14 mouse cellular contexts compared by ENCODE assay signal in the genomic region with DNA sequence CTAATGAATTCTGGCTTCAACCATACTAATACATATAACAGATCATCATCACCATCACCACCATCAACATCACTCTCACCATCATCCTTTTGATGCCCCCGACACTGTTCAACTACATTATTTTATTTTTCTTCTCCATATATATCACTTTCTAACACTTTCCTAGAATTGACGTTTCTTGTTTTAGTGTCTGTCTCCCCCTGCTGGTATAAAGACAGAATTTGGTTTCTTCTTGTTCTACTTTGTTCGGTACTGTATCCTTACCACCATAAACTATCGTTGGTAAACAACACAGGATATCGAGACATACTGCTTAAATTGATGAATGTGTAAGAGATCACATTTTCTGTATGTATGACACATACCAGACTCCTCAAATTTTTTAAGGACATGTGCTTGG.
DNase-seq lines count a peak whose midpoint lies in the region; ATAC-seq and TF ChIP-seq lines count a peak whose summit lies in the region.
"Had no signal": no experiment of that assay in that cellular context is flagged by ENCODE, and none has a peak within 500 bp of the region (broad histone marks: within the 10 kb centered on the region; RNA-seq: fewer than 3 reads in every experiment).

No protein-coding gene starts in this region.

- no peak for TF ChIP-seq EP300 in stomach, postnatal 0 days (optimal IDR thresholded peaks at IDR 0.05)

- 47% methylated on average over 5 of the region's 5 CpGs for WGBS in hindbrain, postnatal 0 days
- 51% methylated on average over 5 of the region's 5 CpGs for WGBS in hindbrain, embryonic 12.5 days
- WGBS in midbrain, embryonic 16.5 days = 49% methylated on average over 5 of the region's 5 CpGs
- 63% methylated on average over 5 of the region's 5 CpGs for WGBS in midbrain, embryonic 10.5 days
- whole genome bisulfite sequencing in stomach, postnatal 0 days = 35% methylated on average over 5 of the region's 5 CpGs

- H3K4me3 ChIP-seq in hindbrain, postnatal 0 days (ENCODE audit: low read length) = no peak overlapping the region
- H3K4me3 ChIP-seq in hindbrain, embryonic 12.5 days = no peak overlapping the region
- H3K4me3 ChIP-seq in midbrain, embryonic 16.5 days (ENCODE audit: low read depth, low read length) = no peak overlapping the region
- no peak overlapping the region for H3K4me3 ChIP-seq in midbrain, embryonic 10.5 days
- H3K4me3 ChIP-seq in stomach, postnatal 0 days (ENCODE audit: low read depth, low read length) = no peak overlapping the region
- H3K4me3 ChIP-seq: heart, embryonic 13.5 days; liver, embryonic 13.5 days; myocyte had no signal

- DNase-seq in hindbrain, postnatal 0 days (ENCODE audit: low spot score) = peak; percentile 57
- no peak for DNase-seq in midbrain, embryonic 10.5 days (ENCODE audit: low spot score)
- peak; percentile 19 for DNase-seq in embryo, embryonic 10.5 days (ENCODE audit: low spot score)
- DNase-seq in stomach, postnatal 0 days (ENCODE audit: low spot score) = no peak
- no peak for DNase-seq in right cerebral cortex, postnatal 36 days (ENCODE audit: low spot score in 2 of 2)
- DNase-seq: cerebellum, adult 11 months; kidney, postnatal 4 days; liver, embryonic 13.5 days; thymus, postnatal 14 days had no signal

- no peaks in the 10 kb centered on the region for H3K27me3 ChIP-seq in hindbrain, postnatal 0 days (ENCODE audit: insufficient read depth, low read length)
- H3K27me3 ChIP-seq in hindbrain, embryonic 12.5 days = no peaks in the 10 kb centered on the region
- H3K27me3 ChIP-seq in midbrain, embryonic 16.5 days (ENCODE audit: control insufficient read depth, insufficient read depth, low read depth, low read length) = no peaks in the 10 kb centered on the region
- no peaks in the 10 kb centered on the region for H3K27me3 ChIP-seq in midbrain, embryonic 10.5 days (ENCODE audit: low read depth, poor library complexity, severe bottlenecking)
- H3K27me3 ChIP-seq in stomach, postnatal 0 days (ENCODE audit: control insufficient read depth, insufficient read depth, low read length) = no peaks in the 10 kb centered on the region
- H3K27me3 ChIP-seq: heart, embryonic 13.5 days; liver, embryonic 13.5 days had no signal

- H3K36me3 ChIP-seq in hindbrain, postnatal 0 days (ENCODE audit: insufficient read depth, low read length) = no peaks in the 10 kb centered on the region
- no peaks in the 10 kb centered on the region for H3K36me3 ChIP-seq in hindbrain, embryonic 12.5 days
- H3K36me3 ChIP-seq in midbrain, embryonic 16.5 days (ENCODE audit: control insufficient read depth, insufficient read depth, low read length) = no peaks in the 10 kb centered on the region
- no peaks in the 10 kb centered on the region for H3K36me3 ChIP-seq in midbrain, embryonic 10.5 days
- H3K36me3 ChIP-seq in stomach, postnatal 0 days (ENCODE audit: control insufficient read depth, insufficient read depth, low read length) = no peaks in the 10 kb centered on the region
- H3K36me3 ChIP-seq: heart, embryonic 13.5 days; liver, embryonic 13.5 days had no signal

- no peak overlapping the region for H3K4me2 ChIP-seq in hindbrain, postnatal 0 days (ENCODE audit: low read depth, low read length)
- no peak overlapping the region for H3K4me2 ChIP-seq in hindbrain, embryonic 12.5 days (replicated peaks)
- no peak overlapping the region for H3K4me2 ChIP-seq in midbrain, embryonic 16.5 days (ENCODE audit: low read length)
- no peak overlapping the region for H3K4me2 ChIP-seq in stomach, postnatal 0 days (replicated peaks; ENCODE audit: low read depth)
- H3K4me2 ChIP-seq: heart, embryonic 13.5 days; liver, embryonic 13.5 days had no signal

- H3K4me1 ChIP-seq in hindbrain, postnatal 0 days (ENCODE audit: insufficient read depth, low read length) = no peaks in the 10 kb centered on the region
- H3K4me1 ChIP-seq in hindbrain, embryonic 12.5 days = no peaks in the 10 kb centered on the region
- H3K4me1 ChIP-seq in midbrain, embryonic 16.5 days (ENCODE audit: control insufficient read depth, insufficient read depth, low read length) = no peaks in the 10 kb centered on the region
- no peaks in the 10 kb centered on the region for H3K4me1 ChIP-seq in midbrain, embryonic 10.5 days
- no peaks in the 10 kb centered on the region for H3K4me1 ChIP-seq in stomach, postnatal 0 days (replicated peaks; ENCODE audit: control insufficient read depth, insufficient read depth)
- H3K4me1 ChIP-seq: heart, embryonic 13.5 days; liver, embryonic 13.5 days had no signal

- TF ChIP-seq CTCF in hindbrain, postnatal 0 days (IDR thresholded peaks at IDR 0.05; ENCODE audit: low read depth) = peak; percentile 70
- peak; percentile 74 for TF ChIP-seq CTCF in stomach, postnatal 0 days (IDR thresholded peaks at IDR 0.05; ENCODE audit: low read depth)

- H3K27ac ChIP-seq in hindbrain, postnatal 0 days = no peak overlapping the region
- no peak overlapping the region for H3K27ac ChIP-seq in hindbrain, embryonic 12.5 days
- H3K27ac ChIP-seq in midbrain, embryonic 16.5 days (ENCODE audit: low read length) = no peak overlapping the region
- H3K27ac ChIP-seq in midbrain, embryonic 10.5 days (replicated peaks) = no peak overlapping the region
- H3K27ac ChIP-seq in stomach, postnatal 0 days (replicated peaks) = no peak overlapping the region
- H3K27ac ChIP-seq: heart, embryonic 13.5 days; liver, embryonic 13.5 days had no signal

- ATAC-seq in hindbrain, postnatal 0 days = no peak
- ATAC-seq in hindbrain, embryonic 12.5 days (ENCODE audit: low FRiP score) = no peak
- 0 out of 2 replicates have a peak, but pooled peaks have one; percentile 8 for ATAC-seq in midbrain, embryonic 16.5 days
- no peak for ATAC-seq in stomach, postnatal 0 days (ENCODE audit: low FRiP score, low TSS enrichment)
- no peak for ATAC-seq in monocyte, adult 5-6 weeks (replicated peaks; ENCODE audit: insufficient number of reproducible peaks, low FRiP score, low TSS enrichment, poor library complexity, severe bottlenecking)

- H3K9me3 ChIP-seq in hindbrain, postnatal 0 days (ENCODE audit: low read length) = no peaks in the 10 kb centered on the region
- H3K9me3 ChIP-seq in hindbrain, embryonic 12.5 days (replicated peaks) = no peaks in the 10 kb centered on the region
- no peaks in the 10 kb centered on the region for H3K9me3 ChIP-seq in midbrain, embryonic 16.5 days (replicated peaks; ENCODE audit: control insufficient read depth, low read length, poor library complexity, severe bottlenecking)
- H3K9me3 ChIP-seq in midbrain, embryonic 10.5 days (replicated peaks) = no peaks in the 10 kb centered on the region
- no peaks in the 10 kb centered on the region for H3K9me3 ChIP-seq in stomach, postnatal 0 days (ENCODE audit: control insufficient read depth, low read length)
- H3K9me3 ChIP-seq: heart, embryonic 13.5 days; liver, embryonic 13.5 days had no signal

- no peak overlapping the region for H3K9ac ChIP-seq in hindbrain, postnatal 0 days (replicated peaks; ENCODE audit: low read length)
- no peak overlapping the region for H3K9ac ChIP-seq in hindbrain, embryonic 12.5 days
- H3K9ac ChIP-seq in midbrain, embryonic 16.5 days (ENCODE audit: low read depth, low read length) = no peak overlapping the region
- no peak overlapping the region for H3K9ac ChIP-seq in stomach, postnatal 0 days (ENCODE audit: low read length)
- H3K9ac ChIP-seq: heart, embryonic 13.5 days; liver, embryonic 13.5 days had no signal

Comparison
In these comparisons a context has a peak if more than half of its experiments do, and no peak if none do; other contexts are left out.
1. DNase-seq: peak in hindbrain, postnatal 0 days (single experiment) and embryo, embryonic 10.5 days (single experiment); none in midbrain, embryonic 10.5 days (single experiment), stomach, postnatal 0 days (single experiment) and right cerebral cortex, postnatal 36 days (0 of 2).